Mouse (Mus musculus) monocyte, adult 59 days (primary cell): ENCODE measurements around the gene Olfr152. TPM values are rescaled to one million over a fixed set of nuclear protein-coding genes. Genes with fewer than 3 reads are reported as not detected.

Experiments used
- total RNA-seq, 2 experiments: library from RNA; stranded (reverse); gene quantifications; one replicate each; pipeline ENCODE4 v1.2.4; 2023

The Olfr152 gene
- total RNA-seq: not detected

GRCm38 (mm10) chr2:87779183-87779582 is at the start of gene Olfr152:
Gene Olfr152, plus strand, starts transcription at chr2:87779483.

GRCm38 (mm10) chr2:87739878-87740277 is 39.4 kb upstream of the Olfr152 start, which contains the start of gene Olfr1138:
Gene Olfr1138, minus strand, starts transcription at chr2:87739978.

GRCm38 (mm10) chr2:87743452-87743851 is 35.8 kb upstream of the Olfr152 start, which contains the start of gene Olfr1140:
Gene Olfr1140, plus strand, starts transcription at chr2:87743752.

GRCm38 (mm10) chr2:87753891-87754290 is 25.4 kb upstream of the Olfr152 start, which contains the start of gene Olfr1141:
Gene Olfr1141, minus strand, starts transcription at chr2:87753991.

GRCm38 (mm10) chr2:87800292-87800691 is 21.0 kb downstream of the Olfr152 start, which contains the start of gene Olfr1143:
Gene Olfr1143, plus strand, starts transcription at chr2:87800592.

GRCm38 (mm10) chr2:87809522-87809921 is 30.2 kb downstream of the Olfr152 start, which contains the start of gene Olfr1145:
Gene Olfr1145, plus strand, starts transcription at chr2:87809822.

GRCm38 (mm10) chr2:87830233-87830632 is 51.0 kb downstream of the Olfr152 start, which contains the start of gene Olfr1148:
Gene Olfr1148, plus strand, starts transcription at chr2:87830533.

Other genes starting within 250 kb of the Olfr152 start
- gene Olfr153, start 247.7 kb upstream of the Olfr152 start, total RNA-seq: not detected
- gene Olfr1128, start 233.9 kb upstream of the Olfr152 start, total RNA-seq: not detected
- not detected for gene Olfr1129, start 205.6 kb upstream of the Olfr152 start, total RNA-seq
- gene Olfr1130, start 173.3 kb upstream of the Olfr152 start, total RNA-seq: not detected
- not detected for gene Olfr1131, start 152.4 kb upstream of the Olfr152 start, total RNA-seq
- gene Olfr1132, start 141.9 kb upstream of the Olfr152 start, total RNA-seq: not detected
- not detected for gene Olfr1133, start 132.1 kb upstream of the Olfr152 start, total RNA-seq
- not detected for gene Olfr1134, start 121.0 kb upstream of the Olfr152 start, total RNA-seq
- gene Olfr1135, start 105.8 kb upstream of the Olfr152 start, total RNA-seq: not detected
- gene Olfr1136, start 85.5 kb upstream of the Olfr152 start, total RNA-seq: not detected
- gene Olfr1137, start 66.3 kb upstream of the Olfr152 start, total RNA-seq: not detected
- not detected for gene Olfr1138, start 39.5 kb upstream of the Olfr152 start, total RNA-seq
- gene Olfr1140, start 35.7 kb upstream of the Olfr152 start, total RNA-seq: not detected
- gene Olfr1141, start 25.5 kb upstream of the Olfr152 start, total RNA-seq: not detected
- gene Olfr1143, start 21.1 kb downstream of the Olfr152 start, total RNA-seq: not detected
- gene Olfr1145, start 30.3 kb downstream of the Olfr152 start, total RNA-seq: not detected
- gene Olfr1148, start 51.0 kb downstream of the Olfr152 start, total RNA-seq: not detected
- not detected for gene Olfr1150-ps1, start 64.5 kb downstream of the Olfr152 start, total RNA-seq
- gene Olfr1151, start 76.4 kb downstream of the Olfr152 start, total RNA-seq: not detected
- not detected for gene Olfr1152, start 87.0 kb downstream of the Olfr152 start, total RNA-seq
- gene Olfr1153, start 115.5 kb downstream of the Olfr152 start, total RNA-seq: not detected
- gene Olfr1154, start 125.7 kb downstream of the Olfr152 start, total RNA-seq: not detected
- not detected for gene Olfr1155, start 165.7 kb downstream of the Olfr152 start, total RNA-seq
- gene Olfr1156, start 173.6 kb downstream of the Olfr152 start, total RNA-seq: not detected
- gene Olfr1157, start 188.8 kb downstream of the Olfr152 start, total RNA-seq: not detected
- gene Olfr74, start 195.2 kb downstream of the Olfr152 start, total RNA-seq: not detected
- not detected for gene Olfr1158, start 210.6 kb downstream of the Olfr152 start, total RNA-seq
- not detected for gene Olfr1160, start 228.8 kb downstream of the Olfr152 start, total RNA-seq
- gene Olfr1161, start 243.3 kb downstream of the Olfr152 start, total RNA-seq: not detected